Mouse (Mus musculus): ENCODE results near the gene Bcl11a. TPM values are rescaled to one million over a fixed set of nuclear protein-coding genes. Genes with fewer than 3 reads are reported as not detected.

Gene Bcl11a
- polyA plus RNA-seq, 1 experiment from 2014 or later = 5.9 TPM

- TF ChIP-seq CTCF (IDR thresholded peaks at IDR 0.05; ENCODE audit: low read depth) = no peak
- Histone ChIP-seq H3K27me3 (replicated peaks; ENCODE audit: control insufficient read depth, insufficient read depth, low read length) (no peaks in the 10 kb centered on the region), H3K4me3 (ENCODE audit: low read depth, low read length) (no peak overlapping the region), H3K9ac (ENCODE audit: low read depth, low read length) (no peak overlapping the region), H3K36me3 (ENCODE audit: control insufficient read depth, insufficient read depth) (no peaks in the 10 kb centered on the region), H3K27ac (ENCODE audit: low read depth, low read length) (no peak overlapping the region), H3K4me2 (replicated peaks; ENCODE audit: low read depth) (no peak overlapping the region), H3K4me1 (replicated peaks; ENCODE audit: control insufficient read depth, insufficient read depth, low read length) (0 out of 2 replicates have a peak, but pooled peaks cover 3% of the 10 kb centered on the region), H3K9me3 (ENCODE audit: control insufficient read depth) (no peaks in the 10 kb centered on the region)
- ATAC-seq = no peak
- 47% methylated on average over 9 of the region's 9 CpGs for WGBS
Measured at GRCm38 (mm10) chr11:24158026-24158425, 80.2 kb downstream of the Bcl11a start.

- Histone ChIP-seq H3K4me2 (replicated peaks; ENCODE audit: low read depth) (no peak overlapping the region), H3K36me3 (ENCODE audit: control insufficient read depth, insufficient read depth) (peaks cover 15% of the 10 kb centered on the region; the same call in 1 of the 2 replicates), H3K4me1 (replicated peaks; ENCODE audit: control insufficient read depth, insufficient read depth, low read length) (0 out of 2 replicates have a peak, but pooled peaks cover 3% of the 10 kb centered on the region), H3K4me3 (ENCODE audit: low read depth, low read length) (no peak overlapping the region), H3K9me3 (ENCODE audit: control insufficient read depth) (no peaks in the 10 kb centered on the region), H3K9ac (ENCODE audit: low read depth, low read length) (no peak overlapping the region), H3K27me3 (replicated peaks; ENCODE audit: control insufficient read depth, insufficient read depth, low read length) (no peaks in the 10 kb centered on the region), H3K27ac (ENCODE audit: low read depth, low read length) (no peak overlapping the region)
- TF ChIP-seq CTCF (IDR thresholded peaks at IDR 0.05; ENCODE audit: low read depth) = no peak
- 93% methylated on average over 2 of the region's 2 CpGs for WGBS
- ATAC-seq = no peak
Measured at GRCm38 (mm10) chr11:24159656-24160055, 81.8 kb downstream of the Bcl11a start.

GRCm38 (mm10) chr11:24161458-24161857 lies 83.6 kb downstream of the Bcl11a start:
- no peak overlapping the region for H3K4me3 ChIP-seq (ENCODE audit: low read depth, low read length)
- no peak for TF ChIP-seq CTCF (IDR thresholded peaks at IDR 0.05; ENCODE audit: low read depth)
- no peak overlapping the region for H3K9ac ChIP-seq (ENCODE audit: low read depth, low read length)
- H3K27ac ChIP-seq (ENCODE audit: low read depth, low read length) = no peak overlapping the region
- no peak for ATAC-seq
- 76% methylated on average over 2 of the region's 2 CpGs for WGBS
- H3K36me3 ChIP-seq (ENCODE audit: control insufficient read depth, insufficient read depth) = peaks cover 17% of the 10 kb centered on the region; the same call in 1 of the 2 replicates
- H3K27me3 ChIP-seq (replicated peaks; ENCODE audit: control insufficient read depth, insufficient read depth, low read length) = no peaks in the 10 kb centered on the region
- no peak overlapping the region for H3K4me2 ChIP-seq (replicated peaks; ENCODE audit: low read depth)
- no peaks in the 10 kb centered on the region for H3K9me3 ChIP-seq (ENCODE audit: control insufficient read depth)
- H3K4me1 ChIP-seq (replicated peaks; ENCODE audit: control insufficient read depth, insufficient read depth, low read length) = 0 out of 2 replicates have a peak, but pooled peaks cover 3% of the 10 kb centered on the region

- Histone ChIP-seq H3K4me1 (replicated peaks; ENCODE audit: control insufficient read depth, insufficient read depth, low read length) (0 out of 2 replicates have a peak, but pooled peaks cover 3% of the 10 kb centered on the region), H3K36me3 (ENCODE audit: control insufficient read depth, insufficient read depth) (peaks cover 17% of the 10 kb centered on the region; the same call in 1 of the 2 replicates), H3K4me3 (ENCODE audit: low read depth, low read length) (no peak overlapping the region), H3K4me2 (replicated peaks; ENCODE audit: low read depth) (no peak overlapping the region), H3K27ac (ENCODE audit: low read depth, low read length) (no peak overlapping the region), H3K9me3 (ENCODE audit: control insufficient read depth) (no peaks in the 10 kb centered on the region), H3K9ac (ENCODE audit: low read depth, low read length) (no peak overlapping the region), H3K27me3 (replicated peaks; ENCODE audit: control insufficient read depth, insufficient read depth, low read length) (no peaks in the 10 kb centered on the region)
- no peak for TF ChIP-seq CTCF (IDR thresholded peaks at IDR 0.05; ENCODE audit: low read depth)
- no peak for ATAC-seq
- 46% methylated on average over 7 of the region's 7 CpGs for WGBS
Measured at GRCm38 (mm10) chr11:24162056-24162455, 84.2 kb downstream of the Bcl11a start.

GRCm38 (mm10) chr11:24163072-24163471 lies 85.2 kb downstream of the Bcl11a start:
- peaks cover 17% of the 10 kb centered on the region; the same call in 1 of the 2 replicates for H3K36me3 ChIP-seq (ENCODE audit: control insufficient read depth, insufficient read depth)
- H3K9me3 ChIP-seq (ENCODE audit: control insufficient read depth) = no peaks in the 10 kb centered on the region
- ATAC-seq = no peak
- H3K4me1 ChIP-seq (replicated peaks; ENCODE audit: control insufficient read depth, insufficient read depth, low read length) = 0 out of 2 replicates have a peak, but pooled peaks cover 3% of the 10 kb centered on the region
- no peak for TF ChIP-seq CTCF (IDR thresholded peaks at IDR 0.05; ENCODE audit: low read depth)
- no peak overlapping the region for H3K4me3 ChIP-seq (ENCODE audit: low read depth, low read length)
- WGBS = 97% methylated on average over 8 of the region's 8 CpGs
- no peaks in the 10 kb centered on the region for H3K27me3 ChIP-seq (replicated peaks; ENCODE audit: control insufficient read depth, insufficient read depth, low read length)
- H3K4me2 ChIP-seq (replicated peaks; ENCODE audit: low read depth) = no peak overlapping the region
- H3K27ac ChIP-seq (ENCODE audit: low read depth, low read length) = no peak overlapping the region
- no peak overlapping the region for H3K9ac ChIP-seq (ENCODE audit: low read depth, low read length)

GRCm38 (mm10) chr11:24164065-24164464 lies 86.2 kb downstream of the Bcl11a start:
- Histone ChIP-seq H3K27me3 (replicated peaks; ENCODE audit: control insufficient read depth, insufficient read depth, low read length) (no peaks in the 10 kb centered on the region), H3K9ac (ENCODE audit: low read depth, low read length) (no peak overlapping the region), H3K4me1 (replicated peaks; ENCODE audit: control insufficient read depth, insufficient read depth, low read length) (0 out of 2 replicates have a peak, but pooled peaks cover 3% of the 10 kb centered on the region), H3K9me3 (ENCODE audit: control insufficient read depth) (no peaks in the 10 kb centered on the region), H3K36me3 (ENCODE audit: control insufficient read depth, insufficient read depth) (peaks cover 17% of the 10 kb centered on the region; the same call in 1 of the 2 replicates), H3K27ac (ENCODE audit: low read depth, low read length) (no peak overlapping the region), H3K4me2 (replicated peaks; ENCODE audit: low read depth) (no peak overlapping the region), H3K4me3 (ENCODE audit: low read depth, low read length) (no peak overlapping the region)
- TF ChIP-seq CTCF (IDR thresholded peaks at IDR 0.05; ENCODE audit: low read depth) = no peak
- WGBS = 94% methylated on average over 24 of the region's 26 CpGs
- ATAC-seq = no peak
